Mouse (Mus musculus): Measurements from ENCODE around the gene Plekha6.

DNA sequence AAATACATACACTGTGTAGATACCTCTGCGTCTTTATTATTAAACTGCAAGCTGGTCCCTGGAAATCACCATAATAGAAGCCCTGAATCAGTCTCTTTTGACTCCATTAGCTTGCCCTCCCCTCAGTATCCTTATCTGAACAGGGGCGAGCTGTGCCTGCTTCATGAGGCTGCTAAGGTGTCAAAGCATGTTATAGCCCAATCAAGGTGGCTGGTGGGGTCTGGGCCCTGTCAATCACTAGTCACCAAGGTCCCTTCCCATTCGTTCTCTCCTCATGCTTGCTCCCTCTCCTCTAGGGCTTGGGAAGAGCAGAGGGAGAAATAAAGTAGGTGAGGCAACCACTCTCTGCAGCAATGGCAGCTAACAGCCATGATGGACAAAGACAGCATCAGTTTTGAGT is 183.2 kb downstream of the Plekha6 start:
- no peak for TF ChIP-seq POLR2A (IDR thresholded peaks at IDR 0.05; ENCODE audit: insufficient read length, low read depth)
- no peak for TF ChIP-seq E2F4 (IDR thresholded peaks at IDR 0.05; ENCODE audit: insufficient read depth)
- no peak for TF ChIP-seq MYOG (IDR thresholded peaks at IDR 0.05; ENCODE audit: control insufficient read depth in 1 of 3, insufficient read depth in 1 of 3, insufficient read length in 2 of 3, low read depth in 2 of 3)
- no peak for TF ChIP-seq TCF12 (IDR thresholded peaks at IDR 0.05; ENCODE audit: insufficient read depth, poor library complexity, severe bottlenecking)
- no peak for TF ChIP-seq POLR2AphosphoS2 (IDR thresholded peaks at IDR 0.05; ENCODE audit: insufficient read length, low read depth)
- no peak for TF ChIP-seq MAX (IDR thresholded peaks at IDR 0.05; ENCODE audit: low read depth)
- no peak for TF ChIP-seq TCF3 (IDR thresholded peaks at IDR 0.05; ENCODE audit: insufficient read length, low read depth)
- no peak for TF ChIP-seq MYOD1 (IDR thresholded peaks at IDR 0.05; ENCODE audit: control insufficient read depth in 1 of 3, insufficient read length in 2 of 3, low read depth in 2 of 3)
- no peak for TF ChIP-seq USF1 (IDR thresholded peaks at IDR 0.05; ENCODE audit: low read depth)
- no peak for TF ChIP-seq REST (IDR thresholded peaks at IDR 0.05; ENCODE audit: insufficient read depth, insufficient read length)

All from myocyte (in vitro differentiated cells).